Mouse (Mus musculus): ENCODE measurements around the gene Nacc2. TPM values are rescaled to one million over a fixed set of nuclear protein-coding genes. Genes with fewer than 3 reads are reported as not detected.

Gene Nacc2
- 35.6 and 37.9 TPM in 2 replicates for polyA plus RNA-seq (2012; rRNA removed; ENCODE audit: low replicate concordance)

DNA sequence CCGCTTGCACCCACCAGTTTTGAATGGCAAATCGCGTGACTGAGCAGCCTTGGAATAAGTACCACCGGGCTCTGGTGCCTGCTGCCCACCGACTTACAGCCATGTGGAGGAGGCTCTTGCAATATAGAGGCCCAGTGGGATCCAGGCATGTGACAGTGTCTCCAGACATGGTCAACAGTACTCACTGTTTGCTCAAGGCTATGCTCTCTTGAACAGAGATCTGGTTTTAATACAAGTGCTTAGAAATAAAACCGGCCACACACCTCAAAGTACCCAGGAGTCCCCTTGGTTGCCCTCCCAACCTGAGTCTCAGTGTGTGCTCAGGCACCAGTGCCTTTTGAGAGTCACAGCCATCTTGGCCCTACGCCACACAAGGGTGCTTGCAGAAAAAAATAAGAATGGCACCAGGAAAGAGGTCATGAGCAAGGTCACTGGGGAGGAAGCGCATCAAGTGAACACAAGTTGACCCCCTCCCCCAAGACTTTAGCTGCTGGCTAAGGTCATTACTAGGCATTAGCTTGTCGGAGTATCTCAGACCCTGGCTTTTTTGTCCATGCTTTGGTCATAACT lies at the start of gene Nacc2:
Gene Nacc2, minus strand, starts transcription at position 142 of the 570 bp plus-strand sequence.

DNA sequence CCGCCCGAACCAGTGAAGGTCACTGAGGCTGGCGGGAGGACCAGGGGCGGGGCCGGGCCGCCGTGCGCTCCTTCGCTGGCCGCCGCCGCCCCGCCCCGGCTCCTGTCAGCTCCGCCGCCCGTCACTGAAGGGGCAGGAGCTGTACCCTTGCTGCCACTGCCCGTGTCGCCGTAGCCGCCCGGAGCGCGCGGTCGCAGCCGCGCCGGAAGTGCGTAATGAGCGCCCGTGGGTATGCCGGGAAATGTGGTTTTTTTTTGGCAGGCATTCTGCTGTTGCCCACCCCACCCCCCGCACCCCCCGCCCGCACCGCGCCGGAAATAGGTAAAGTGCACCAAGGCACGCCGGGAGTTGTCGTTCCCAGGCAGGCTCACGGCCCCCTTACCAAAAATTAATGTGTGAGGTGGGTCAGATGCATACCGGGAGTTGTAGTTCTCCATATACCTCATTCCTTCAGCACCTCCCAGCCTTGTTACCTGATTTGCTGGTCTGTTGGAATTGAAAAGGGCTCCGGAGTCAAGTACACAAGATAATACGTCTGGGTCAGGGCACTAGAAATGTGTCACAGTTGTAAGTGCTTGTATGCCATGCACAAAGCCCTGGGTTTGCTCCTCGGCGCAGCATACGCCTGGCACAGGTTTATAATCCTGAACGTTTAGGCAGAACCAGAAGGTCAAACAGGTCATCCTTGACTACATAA lies 101.3 kb downstream of the Nacc2 start, which contains the start of gene Ubac1:
Gene Ubac1, minus strand, starts transcription at position 187 of the 697 bp plus-strand sequence.

Other genes starting within 250 kb of the Nacc2 start
- 1.7 and 2.2 TPM in 2 replicates for gene Camsap1, start 139.9 kb downstream of the Nacc2 start, polyA plus RNA-seq (2012; rRNA removed; ENCODE audit: low replicate concordance)
- gene Ubac1, start 101.5 kb downstream of the Nacc2 start, polyA plus RNA-seq (2012; rRNA removed; ENCODE audit: low replicate concordance), result 41.3 and 59.4 TPM in 2 replicates
- gene Lhx3, start 85.1 kb upstream of the Nacc2 start, polyA plus RNA-seq (2012; rRNA removed; ENCODE audit: low replicate concordance), result 0.05 TPM in 1 of 2 replicates, not detected in the other
- 8.1 and 9.7 TPM in 2 replicates for gene Qsox2, start 114.3 kb upstream of the Nacc2 start, polyA plus RNA-seq (2012; rRNA removed; ENCODE audit: low replicate concordance)
- 0.17 and 0.49 TPM in 2 replicates for gene Ccdc187, start 171.3 kb upstream of the Nacc2 start, polyA plus RNA-seq (2012; rRNA removed; ENCODE audit: low replicate concordance)
- 8.5 and 9.0 TPM in 2 replicates for gene Gpsm1, start 192.3 kb upstream of the Nacc2 start, polyA plus RNA-seq (2012; rRNA removed; ENCODE audit: low replicate concordance)
- gene Dnlz, start 228.9 kb upstream of the Nacc2 start, polyA plus RNA-seq (2012; rRNA removed; ENCODE audit: low replicate concordance), result 20.7 and 26.3 TPM in 2 replicates
- 2.8 and 3.7 TPM in 2 replicates for gene Card9, start 237.7 kb upstream of the Nacc2 start, polyA plus RNA-seq (2012; rRNA removed; ENCODE audit: low replicate concordance)